Mouse (Mus musculus): Measurements from ENCODE around the gene Vmn1r100. TPM values are rescaled to one million over a fixed set of nuclear protein-coding genes. Genes with fewer than 3 reads are reported as not detected.
"Not testable (repeated sequence)": the region's sequence is repeated elsewhere in the genome, so short reads cannot be mapped to it uniquely, and the experiment has no call there.

The Vmn1r100 gene
- not detected in 2 replicates for polyA plus RNA-seq (2016; fragmentation: Nextera tagmentation; extraction: Ambion mirVana)

DNA sequence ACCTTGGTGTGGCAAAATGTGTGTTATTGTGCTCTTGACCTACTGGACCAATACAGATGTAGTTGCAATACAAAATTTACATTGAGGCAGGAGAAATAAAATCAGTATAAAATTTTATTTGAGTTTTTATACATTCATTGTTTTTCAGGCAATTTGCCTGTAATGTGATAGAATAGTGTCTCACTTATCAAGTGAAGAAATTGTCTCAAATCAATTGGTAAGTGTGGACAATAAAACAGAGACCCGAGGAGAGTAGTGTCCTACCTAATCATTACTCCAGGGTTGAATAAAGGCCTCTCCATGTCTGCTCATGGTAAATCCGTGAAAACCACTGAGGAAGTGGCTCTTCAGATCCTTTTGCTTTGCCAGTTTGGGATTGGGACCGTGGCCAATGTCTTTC is at the start of gene Vmn1r100:
Gene Vmn1r100 (plus strand): TSS at position 301 of the 400 bp plus-strand sequence.
- H3K4me1 ChIP-seq; H3K27ac ChIP-seq (replicated peaks); DNase-seq (ENCODE audit: low spot score); H3K36me3 ChIP-seq (replicated peaks); H3K9me3 ChIP-seq; H3K4me3 ChIP-seq; H3K27me3 ChIP-seq (replicated peaks; ENCODE audit: low read depth, poor library complexity, severe bottlenecking): not testable (repeated sequence)
- no CpG with 5 or more reads among the region's 3 CpGs for WGBS

DNA sequence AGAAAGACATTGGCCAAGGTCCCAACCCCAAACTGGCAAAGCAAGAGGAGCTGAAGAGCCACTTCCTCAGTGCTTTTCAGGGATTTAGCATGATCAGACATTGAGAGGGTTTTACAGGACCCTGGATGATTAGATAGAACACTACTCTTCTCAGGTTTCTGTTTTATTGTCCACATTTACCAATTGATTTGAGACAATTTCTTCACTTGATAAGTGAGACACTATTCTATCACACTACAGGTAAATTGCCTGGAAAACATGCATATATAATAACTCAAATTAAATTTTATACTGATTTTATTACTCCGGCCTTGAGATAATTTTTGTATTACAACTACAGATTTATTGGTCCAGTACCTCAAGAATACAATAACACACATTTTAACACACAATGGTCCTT is 42.4 kb upstream of the Vmn1r100 start, which contains the start of gene Gm5728:
Gene Gm5728 (minus strand): TSS at position 101 of the 400 bp plus-strand sequence.
- H3K27me3 ChIP-seq (replicated peaks; ENCODE audit: low read depth, poor library complexity, severe bottlenecking); DNase-seq (ENCODE audit: low spot score); H3K27ac ChIP-seq (replicated peaks); H3K4me1 ChIP-seq; H3K9me3 ChIP-seq; H3K4me3 ChIP-seq; H3K36me3 ChIP-seq (replicated peaks): not testable (repeated sequence)
- WGBS, result no CpG with 5 or more reads among the region's 1 CpGs

DNA sequence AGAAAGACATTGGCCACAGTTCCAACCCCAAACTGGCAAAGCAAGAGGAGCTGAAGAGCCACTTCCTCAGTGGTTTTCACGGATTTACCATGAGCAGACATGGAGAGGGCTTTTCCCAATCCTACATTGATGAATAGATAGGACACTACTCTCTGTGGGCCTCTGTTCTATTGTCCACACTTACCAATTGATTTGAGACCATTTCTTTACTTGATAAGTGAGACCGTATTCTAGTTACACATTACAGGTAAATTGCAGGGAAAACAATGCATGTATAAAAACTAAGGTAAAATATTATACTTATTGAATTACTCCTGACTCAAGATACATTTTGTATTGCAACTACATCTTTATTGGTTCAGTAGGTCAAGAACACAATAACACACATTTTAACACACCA is 24.8 kb downstream of the Vmn1r100 start, which contains the start of gene Vmn1r101:
Gene Vmn1r101 (minus strand): TSS at position 101 of the 400 bp plus-strand sequence.
- H3K4me3 ChIP-seq; H3K27me3 ChIP-seq (replicated peaks; ENCODE audit: low read depth, poor library complexity, severe bottlenecking); H3K27ac ChIP-seq (replicated peaks); H3K4me1 ChIP-seq; DNase-seq (ENCODE audit: low spot score); H3K36me3 ChIP-seq (replicated peaks); H3K9me3 ChIP-seq: not testable (repeated sequence)
- WGBS, result no CpG with 5 or more reads among the region's 2 CpGs

Other genes with a start within 250 kb of the Vmn1r100 start
- not detected in 2 replicates for gene Vmn1r94, start 249.6 kb upstream of the Vmn1r100 start, polyA plus RNA-seq (2016; fragmentation: Nextera tagmentation; extraction: Ambion mirVana)
- not detected in 2 replicates for gene Vmn1r95, start 224.2 kb upstream of the Vmn1r100 start, polyA plus RNA-seq (2016; fragmentation: Nextera tagmentation; extraction: Ambion mirVana)
- not detected in 2 replicates for gene Gm6164, start 212.3 kb upstream of the Vmn1r100 start, polyA plus RNA-seq (2016; fragmentation: Nextera tagmentation; extraction: Ambion mirVana)
- not detected in 2 replicates for gene Gm4498, start 184.1 kb upstream of the Vmn1r100 start, polyA plus RNA-seq (2016; fragmentation: Nextera tagmentation; extraction: Ambion mirVana)
- gene Gm5890, start 155.1 kb upstream of the Vmn1r100 start, polyA plus RNA-seq (2016; fragmentation: Nextera tagmentation; extraction: Ambion mirVana), result not detected in 2 replicates
- not detected in 2 replicates for gene Gm4133, start 83.9 kb upstream of the Vmn1r100 start, polyA plus RNA-seq (2016; fragmentation: Nextera tagmentation; extraction: Ambion mirVana)
- not detected in 2 replicates for gene Gm5728, start 42.5 kb upstream of the Vmn1r100 start, polyA plus RNA-seq (2016; fragmentation: Nextera tagmentation; extraction: Ambion mirVana)
- gene Vmn1r101, start 24.7 kb downstream of the Vmn1r100 start, polyA plus RNA-seq (2016; fragmentation: Nextera tagmentation; extraction: Ambion mirVana), result not detected in 2 replicates
- gene Gm10670, start 57.0 kb downstream of the Vmn1r100 start, polyA plus RNA-seq (2016; fragmentation: Nextera tagmentation; extraction: Ambion mirVana), result not detected in 2 replicates
- gene Vmn1r103, start 92.6 kb downstream of the Vmn1r100 start, polyA plus RNA-seq (2016; fragmentation: Nextera tagmentation; extraction: Ambion mirVana), result not detected in 2 replicates
- gene Vmn1r104, start 115.9 kb downstream of the Vmn1r100 start, polyA plus RNA-seq (2016; fragmentation: Nextera tagmentation; extraction: Ambion mirVana), result not detected in 2 replicates
- not detected in 2 replicates for gene Gm5726, start 127.8 kb downstream of the Vmn1r100 start, polyA plus RNA-seq (2016; fragmentation: Nextera tagmentation; extraction: Ambion mirVana)
- not detected in 2 replicates for gene Gm4141, start 158.3 kb downstream of the Vmn1r100 start, polyA plus RNA-seq (2016; fragmentation: Nextera tagmentation; extraction: Ambion mirVana)
- not detected in 2 replicates for gene Gm4513, start 181.1 kb downstream of the Vmn1r100 start, polyA plus RNA-seq (2016; fragmentation: Nextera tagmentation; extraction: Ambion mirVana)